Mouse (Mus musculus): Measurements from ENCODE around the gene Ube2j2. TPM values are rescaled to one million over a fixed set of nuclear protein-coding genes. Genes with fewer than 3 reads are reported as not detected.

Gene Ube2j2
- polyA plus RNA-seq (2014; fragmentation: Illumina TruSeq; extraction: RNeasy Lipid Tissue Mini Kit (QIAGEN cat#74804); ENCODE audit: low read depth, low replicate concordance): 81.4 TPM

GRCm38 (mm10) chr4:155943534-155944249 is at the start of gene Ube2j2:
TSS of gene Ube2j2 (plus strand) at chr4:155943831.

GRCm38 (mm10) chr4:155962167-155962971 is 18.7 kb downstream of the Ube2j2 start, which contains the start of gene C1qtnf12:
TSS of gene C1qtnf12 (plus strand) at chr4:155962318.

DNA sequence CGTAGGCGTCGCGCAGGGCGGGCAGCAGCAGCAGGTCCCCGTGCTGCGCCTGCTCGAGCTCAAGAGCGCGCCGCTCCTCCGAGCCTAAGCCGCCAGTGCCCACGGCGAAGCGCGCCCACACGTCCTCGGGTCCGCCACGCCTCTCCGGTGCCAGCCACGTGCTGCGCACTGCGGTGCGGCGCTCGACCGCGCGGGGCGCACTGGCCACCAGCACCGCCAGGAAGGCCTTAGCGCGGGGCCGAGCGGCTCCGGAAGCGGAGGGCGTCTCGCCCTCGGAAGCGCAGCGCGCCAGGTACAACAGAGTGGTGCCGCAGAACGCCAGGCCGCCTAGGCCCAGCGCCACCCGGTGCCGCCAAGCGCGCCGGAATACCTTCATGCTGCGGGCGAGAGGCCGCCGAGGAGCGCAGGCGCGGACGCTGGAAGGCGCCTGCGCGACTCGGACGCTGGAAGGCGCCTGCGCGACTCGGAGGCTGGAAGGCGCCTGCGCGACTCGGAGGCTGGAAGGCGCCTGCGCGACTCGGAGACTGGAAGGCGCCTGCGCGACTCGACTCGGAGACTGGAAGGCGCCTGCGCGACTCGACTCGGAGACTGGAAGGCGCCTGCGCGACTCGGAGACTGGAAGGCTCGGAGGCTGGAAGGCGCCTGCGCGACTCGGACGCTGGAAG is 48.7 kb downstream of the Ube2j2 start, which contains the start of the genes B3galt6 and Sdf4:
Gene B3galt6 (minus strand): TSS at position 409 of the 665 bp plus-strand sequence.
Gene Sdf4 (plus strand): TSS at position 632 of the 665 bp plus-strand sequence.

Other genes starting within 250 kb of the Ube2j2 start
- gene Fndc10, start 249.5 kb upstream of the Ube2j2 start, polyA plus RNA-seq (2014; fragmentation: Illumina TruSeq; extraction: RNeasy Lipid Tissue Mini Kit (QIAGEN cat#74804); ENCODE audit: low read depth, low replicate concordance): 2.0 TPM
- 150 TPM for gene Ssu72, start 239.0 kb upstream of the Ube2j2 start, polyA plus RNA-seq (2014; fragmentation: Illumina TruSeq; extraction: RNeasy Lipid Tissue Mini Kit (QIAGEN cat#74804); ENCODE audit: low read depth, low replicate concordance)
- not detected for gene Tmem240, start 209.0 kb upstream of the Ube2j2 start, polyA plus RNA-seq (2014; fragmentation: Illumina TruSeq; extraction: RNeasy Lipid Tissue Mini Kit (QIAGEN cat#74804); ENCODE audit: low read depth, low replicate concordance)
- gene Atad3a, start 182.7 kb upstream of the Ube2j2 start, polyA plus RNA-seq (2014; fragmentation: Illumina TruSeq; extraction: RNeasy Lipid Tissue Mini Kit (QIAGEN cat#74804); ENCODE audit: low read depth, low replicate concordance): 6.4 TPM
- 0.52 TPM for gene Vwa1, start 169.1 kb upstream of the Ube2j2 start, polyA plus RNA-seq (2014; fragmentation: Illumina TruSeq; extraction: RNeasy Lipid Tissue Mini Kit (QIAGEN cat#74804); ENCODE audit: low read depth, low replicate concordance)
- 0.70 TPM for gene Tmem88b, start 158.0 kb upstream of the Ube2j2 start, polyA plus RNA-seq (2014; fragmentation: Illumina TruSeq; extraction: RNeasy Lipid Tissue Mini Kit (QIAGEN cat#74804); ENCODE audit: low read depth, low replicate concordance)
- not detected for gene Ankrd65, start 153.4 kb upstream of the Ube2j2 start, polyA plus RNA-seq (2014; fragmentation: Illumina TruSeq; extraction: RNeasy Lipid Tissue Mini Kit (QIAGEN cat#74804); ENCODE audit: low read depth, low replicate concordance)
- 89.5 TPM for gene Mrpl20, start 141.0 kb upstream of the Ube2j2 start, polyA plus RNA-seq (2014; fragmentation: Illumina TruSeq; extraction: RNeasy Lipid Tissue Mini Kit (QIAGEN cat#74804); ENCODE audit: low read depth, low replicate concordance)
- 83.8 TPM for gene Ccnl2, start 131.3 kb upstream of the Ube2j2 start, polyA plus RNA-seq (2014; fragmentation: Illumina TruSeq; extraction: RNeasy Lipid Tissue Mini Kit (QIAGEN cat#74804); ENCODE audit: low read depth, low replicate concordance)
- 6.2 TPM for gene Aurkaip1, start 112.6 kb upstream of the Ube2j2 start, polyA plus RNA-seq (2014; fragmentation: Illumina TruSeq; extraction: RNeasy Lipid Tissue Mini Kit (QIAGEN cat#74804); ENCODE audit: low read depth, low replicate concordance)
- 58.8 TPM for gene Mxra8, start 104.2 kb upstream of the Ube2j2 start, polyA plus RNA-seq (2014; fragmentation: Illumina TruSeq; extraction: RNeasy Lipid Tissue Mini Kit (QIAGEN cat#74804); ENCODE audit: low read depth, low replicate concordance)
- 2.0 TPM for gene Dvl1, start 96.4 kb upstream of the Ube2j2 start, polyA plus RNA-seq (2014; fragmentation: Illumina TruSeq; extraction: RNeasy Lipid Tissue Mini Kit (QIAGEN cat#74804); ENCODE audit: low read depth, low replicate concordance)
- not detected for gene Tas1r3, start 80.5 kb upstream of the Ube2j2 start, polyA plus RNA-seq (2014; fragmentation: Illumina TruSeq; extraction: RNeasy Lipid Tissue Mini Kit (QIAGEN cat#74804); ENCODE audit: low read depth, low replicate concordance)
- 5.8 TPM for gene Cptp, start 74.4 kb upstream of the Ube2j2 start, polyA plus RNA-seq (2014; fragmentation: Illumina TruSeq; extraction: RNeasy Lipid Tissue Mini Kit (QIAGEN cat#74804); ENCODE audit: low read depth, low replicate concordance)
- 3.3 TPM for gene Ints11, start 74.3 kb upstream of the Ube2j2 start, polyA plus RNA-seq (2014; fragmentation: Illumina TruSeq; extraction: RNeasy Lipid Tissue Mini Kit (QIAGEN cat#74804); ENCODE audit: low read depth, low replicate concordance)
- 1.8 TPM for gene Pusl1, start 52.0 kb upstream of the Ube2j2 start, polyA plus RNA-seq (2014; fragmentation: Illumina TruSeq; extraction: RNeasy Lipid Tissue Mini Kit (QIAGEN cat#74804); ENCODE audit: low read depth, low replicate concordance)
- gene Acap3, start 52.0 kb upstream of the Ube2j2 start, polyA plus RNA-seq (2014; fragmentation: Illumina TruSeq; extraction: RNeasy Lipid Tissue Mini Kit (QIAGEN cat#74804); ENCODE audit: low read depth, low replicate concordance): 0.82 TPM
- gene C1qtnf12, start 18.5 kb downstream of the Ube2j2 start, polyA plus RNA-seq (2014; fragmentation: Illumina TruSeq; extraction: RNeasy Lipid Tissue Mini Kit (QIAGEN cat#74804); ENCODE audit: low read depth, low replicate concordance): 8.2 TPM
- 7.2 TPM for gene B3galt6, start 48.8 kb downstream of the Ube2j2 start, polyA plus RNA-seq (2014; fragmentation: Illumina TruSeq; extraction: RNeasy Lipid Tissue Mini Kit (QIAGEN cat#74804); ENCODE audit: low read depth, low replicate concordance)
- 205 TPM for gene Sdf4, start 49.0 kb downstream of the Ube2j2 start, polyA plus RNA-seq (2014; fragmentation: Illumina TruSeq; extraction: RNeasy Lipid Tissue Mini Kit (QIAGEN cat#74804); ENCODE audit: low read depth, low replicate concordance)
- gene Tnfrsf4, start 70.0 kb downstream of the Ube2j2 start, polyA plus RNA-seq (2014; fragmentation: Illumina TruSeq; extraction: RNeasy Lipid Tissue Mini Kit (QIAGEN cat#74804); ENCODE audit: low read depth, low replicate concordance): not detected
- not detected for gene Tnfrsf18, start 82.3 kb downstream of the Ube2j2 start, polyA plus RNA-seq (2014; fragmentation: Illumina TruSeq; extraction: RNeasy Lipid Tissue Mini Kit (QIAGEN cat#74804); ENCODE audit: low read depth, low replicate concordance)
- not detected for gene Ttll10, start 115.6 kb downstream of the Ube2j2 start, polyA plus RNA-seq (2014; fragmentation: Illumina TruSeq; extraction: RNeasy Lipid Tissue Mini Kit (QIAGEN cat#74804); ENCODE audit: low read depth, low replicate concordance)
- 2.3 TPM for gene 9430015G10Rik, start 166.2 kb downstream of the Ube2j2 start, polyA plus RNA-seq (2014; fragmentation: Illumina TruSeq; extraction: RNeasy Lipid Tissue Mini Kit (QIAGEN cat#74804); ENCODE audit: low read depth, low replicate concordance)
- gene Rnf223, start 186.7 kb downstream of the Ube2j2 start, polyA plus RNA-seq (2014; fragmentation: Illumina TruSeq; extraction: RNeasy Lipid Tissue Mini Kit (QIAGEN cat#74804); ENCODE audit: low read depth, low replicate concordance): not detected